Mouse (Mus musculus) forebrain, embryonic 12.5 days (tissue): Measurements from ENCODE around the gene Olfr1423. TPM values are rescaled to one million over a fixed set of nuclear protein-coding genes. Genes with fewer than 3 reads are reported as not detected.

Source experiments
- ATAC-seq: fragments of 200-750 bp; cut with Nextera tagmentation; 2 replicates; pipeline ENCODE4 v1.8.0; 2017; ENCODE audit warnings: moderate TSS enrichment; ENCODE audit not compliant: low FRiP score
- H3K27ac ChIP-seq: fragments of 300-500 bp; sonication (generic); 2 replicates; pipeline ENCODE4 v1.5.1; 2016; ENCODE audit warnings: mild to moderate bottlenecking
- H3K27me3 ChIP-seq: fragments of 300-500 bp; sonication (generic); 2 replicates; pipeline ENCODE4 v1.6.1; 2016; ENCODE audit warnings: mild to moderate bottlenecking
- H3K36me3 ChIP-seq: fragments of 300-500 bp; sonication (generic); replicated peaks from 2 replicates; pipeline ENCODE4 v1.6.1; 2016; ENCODE audit warnings: mild to moderate bottlenecking
- H3K4me1 ChIP-seq: fragments of 300-500 bp; sonication (generic); 2 replicates; pipeline ENCODE4 v1.6.1; 2016
- H3K4me2 ChIP-seq: fragments of 300-500 bp; sonication (generic); 2 replicates; pipeline ENCODE4 v1.6.1; 2016; ENCODE audit warnings: mild to moderate bottlenecking, moderate library complexity
- H3K4me3 ChIP-seq: fragments of 300-500 bp; sonication (generic); replicated peaks from 2 replicates; pipeline ENCODE4 v1.5.1; 2016; ENCODE audit warnings: mild to moderate bottlenecking
- H3K9ac ChIP-seq: fragments of 300-500 bp; sonication (generic); 2 replicates; pipeline ENCODE4 v1.6.1; 2016; ENCODE audit warnings: mild to moderate bottlenecking
- H3K9me3 ChIP-seq: fragments of 300-500 bp; sonication (generic); 2 replicates; pipeline ENCODE4 v1.6.1; 2016
- WGBS: fragments of 180-500 bp; shearing (Covaris S2); methylation state at CpG from one replicate; pipeline ENCODE4 v1.1.7; 2016; 5-methylcytosine and 5-hydroxymethylcytosine counted together
- polyA plus RNA-seq: library from polyadenylated mRNA; unstranded; fragments of >200 nt; fragmentation: Nextera tagmentation; extraction: Ambion mirVana; gene quantifications from 2 replicates; pipeline ENCODE4 v1.2.1, GENCODE M21; 2016

Gene Olfr1423
- polyA plus RNA-seq, 1 experiment from 2014 or later = 0.04 TPM

DNA sequence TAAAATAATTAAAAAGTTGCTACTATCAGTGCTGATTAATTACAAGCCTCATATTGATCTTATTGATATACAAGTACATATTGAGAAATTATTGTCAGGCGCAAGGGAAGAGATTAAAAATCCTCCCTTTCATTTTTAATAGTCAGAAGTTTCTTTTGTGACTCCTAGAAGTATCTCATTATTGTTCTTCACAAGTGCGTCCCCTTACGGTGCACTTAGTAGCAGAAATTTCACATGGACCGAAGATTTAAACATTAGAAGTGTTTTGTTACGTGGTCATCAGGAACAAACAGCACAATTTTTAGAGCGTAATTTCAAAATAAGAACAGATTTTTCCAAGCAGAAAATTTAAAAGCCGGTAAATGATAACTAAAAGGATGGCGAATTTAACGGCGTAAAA is 28.5 kb downstream of the Olfr1423 start:
- no peak for ATAC-seq
- H3K9ac ChIP-seq = peak overlapping the region; percentile 46

DNA sequence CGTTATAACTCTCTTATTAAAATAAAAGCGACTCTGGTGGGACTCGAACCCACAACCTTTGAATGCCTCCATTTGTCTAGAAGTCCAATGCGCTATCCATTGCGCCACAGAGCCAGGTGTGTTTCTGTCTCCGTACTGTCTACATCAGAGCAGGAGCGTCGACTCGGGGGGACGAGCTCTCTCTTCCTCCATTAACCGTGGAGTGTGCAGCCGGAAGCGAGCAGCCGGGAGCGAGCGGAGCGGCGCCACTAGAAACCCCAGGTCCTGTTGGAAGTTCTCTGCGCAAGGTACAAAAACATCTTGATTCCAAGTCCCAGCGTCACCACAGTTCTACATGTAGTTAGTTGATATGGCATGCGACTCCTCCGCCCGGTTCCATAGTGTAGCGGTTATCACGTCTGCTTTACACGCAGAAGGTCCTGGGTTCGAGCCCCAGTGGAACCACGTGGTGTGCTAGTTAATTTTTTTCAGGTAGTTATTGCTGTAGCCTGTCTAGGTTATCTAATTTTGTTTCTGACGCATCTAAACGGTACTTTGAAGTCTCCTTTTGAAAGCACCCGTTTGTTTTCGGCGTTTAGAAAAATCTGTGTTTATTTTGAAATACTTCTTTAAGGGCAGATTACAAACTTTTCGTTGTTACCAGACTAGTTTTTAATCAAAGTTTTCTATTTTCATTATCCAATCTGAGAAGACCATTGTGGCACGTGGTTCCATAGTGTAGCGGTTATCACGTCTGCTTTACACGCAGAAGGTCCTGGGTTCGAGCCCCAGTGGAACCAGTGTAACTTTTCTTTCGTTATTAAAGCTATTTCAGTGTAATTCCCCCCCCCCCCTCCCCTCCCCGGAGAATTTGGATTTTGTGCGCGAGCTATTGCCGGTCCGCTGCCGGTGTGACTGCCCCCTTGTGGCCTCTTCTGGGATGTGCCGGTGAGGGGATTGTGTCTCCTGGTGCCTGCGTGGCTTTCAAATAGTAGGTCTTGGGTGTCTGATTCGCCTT is 29.3 kb downstream of the Olfr1423 start:
- peak overlapping the region; percentile 65 for H3K4me3 ChIP-seq
- no peaks in the 10 kb centered on the region for H3K27me3 ChIP-seq
- ATAC-seq = peak; percentile 85
- under 1% methylated on average over 49 of the region's 49 CpGs for WGBS
- peak overlapping the region; percentile 8; the same call in 1 of the 2 replicates for H3K9ac ChIP-seq
- H3K4me2 ChIP-seq = peak overlapping the region; percentile 63
- H3K4me1 ChIP-seq = peaks cover 11% of the 10 kb centered on the region
- H3K27ac ChIP-seq = peak overlapping the region; percentile 69
- H3K36me3 ChIP-seq = no peaks in the 10 kb centered on the region
- no peaks in the 10 kb centered on the region for H3K9me3 ChIP-seq

More for the DNA sequence above, 28.5 kb downstream of the Olfr1423 start:
- H3K36me3 ChIP-seq = no peaks in the 10 kb centered on the region
- WGBS = under 1% methylated on average over 10 of the region's 10 CpGs
- H3K4me3 ChIP-seq = peak overlapping the region; percentile 65
- H3K27ac ChIP-seq = no peak overlapping the region
- no peaks in the 10 kb centered on the region for H3K27me3 ChIP-seq
- peaks cover 3% of the 10 kb centered on the region for H3K4me1 ChIP-seq
- H3K4me2 ChIP-seq = peak overlapping the region; percentile 63
- no peaks in the 10 kb centered on the region for H3K9me3 ChIP-seq

DNA sequence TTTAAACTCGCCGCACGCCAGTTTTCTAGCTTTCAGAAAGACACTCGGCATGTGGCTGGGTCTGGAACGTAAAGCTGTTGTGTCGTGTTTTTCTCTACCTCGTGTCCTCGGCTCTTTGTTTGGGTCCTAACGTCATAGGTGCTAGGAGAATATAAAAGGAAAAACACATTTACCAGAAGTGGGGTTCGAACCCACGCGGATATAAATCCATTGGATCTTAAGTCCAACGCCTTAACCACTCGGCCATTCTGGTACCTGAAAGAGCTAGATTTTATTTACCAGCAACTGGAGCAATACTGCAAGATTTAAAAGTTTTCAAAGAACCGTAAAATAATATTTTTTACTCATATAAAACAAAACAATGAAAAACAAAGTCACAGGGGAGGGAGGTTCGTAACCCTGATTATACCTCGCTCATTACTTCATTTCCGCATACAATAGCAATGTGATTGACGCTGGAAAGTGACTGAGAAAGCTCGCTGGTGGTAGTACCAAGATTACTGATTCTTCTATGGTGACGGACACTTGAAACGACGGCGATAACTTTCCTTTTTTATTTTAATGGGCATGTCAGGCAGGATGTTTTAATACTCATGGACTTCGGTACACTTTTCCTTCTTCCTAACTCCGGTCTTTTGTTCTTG is 30.1 kb downstream of the Olfr1423 start:
- Histone ChIP-seq H3K4me2 (peak overlapping the region; percentile 63), H3K9me3 (no peaks in the 10 kb centered on the region), H3K36me3 (no peaks in the 10 kb centered on the region), H3K9ac (peak overlapping the region; percentile 72), H3K4me3 (peak overlapping the region; percentile 65), H3K27me3 (no peaks in the 10 kb centered on the region), H3K27ac (peak overlapping the region; percentile 91), H3K4me1 (peaks cover 16% of the 10 kb centered on the region)
- WGBS = under 1% methylated on average over 26 of the region's 26 CpGs
- peak; percentile 63 for ATAC-seq

DNA sequence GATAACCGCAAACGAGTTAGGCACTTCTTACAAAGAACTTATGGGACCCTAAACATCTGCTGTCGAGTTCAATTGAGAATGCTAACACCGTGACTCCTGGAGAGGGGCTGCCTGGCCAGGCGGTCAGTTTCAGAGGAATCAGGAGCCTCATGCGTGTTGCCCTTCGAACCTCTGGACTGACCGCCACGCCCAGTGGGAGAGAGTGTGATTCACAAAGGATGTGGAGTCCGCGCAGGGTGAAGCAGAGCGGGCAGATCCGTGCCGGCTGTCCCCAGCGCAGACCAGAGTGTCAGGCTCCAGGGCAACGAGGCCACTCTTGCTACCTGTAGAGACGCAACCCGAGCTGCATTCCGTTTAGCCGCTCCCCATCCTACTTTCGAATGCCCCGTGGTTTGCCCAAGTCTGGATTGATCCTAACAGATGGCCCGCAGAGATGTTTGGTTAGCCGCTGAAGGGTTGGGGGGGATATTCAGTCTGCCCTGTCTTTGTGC is 30.8 kb downstream of the Olfr1423 start:
- peak; percentile 22; the same call in 1 of the 2 replicates for ATAC-seq
- H3K36me3 ChIP-seq = no peaks in the 10 kb centered on the region
- peaks cover 16% of the 10 kb centered on the region for H3K4me1 ChIP-seq
- H3K4me2 ChIP-seq = peak overlapping the region; percentile 63
- H3K27me3 ChIP-seq = no peaks in the 10 kb centered on the region
- H3K27ac ChIP-seq = peak overlapping the region; percentile 91
- no peaks in the 10 kb centered on the region for H3K9me3 ChIP-seq
- peak overlapping the region; percentile 65 for H3K4me3 ChIP-seq
- under 1% methylated on average over 24 of the region's 24 CpGs for WGBS
- H3K9ac ChIP-seq = peak overlapping the region; percentile 72

DNA sequence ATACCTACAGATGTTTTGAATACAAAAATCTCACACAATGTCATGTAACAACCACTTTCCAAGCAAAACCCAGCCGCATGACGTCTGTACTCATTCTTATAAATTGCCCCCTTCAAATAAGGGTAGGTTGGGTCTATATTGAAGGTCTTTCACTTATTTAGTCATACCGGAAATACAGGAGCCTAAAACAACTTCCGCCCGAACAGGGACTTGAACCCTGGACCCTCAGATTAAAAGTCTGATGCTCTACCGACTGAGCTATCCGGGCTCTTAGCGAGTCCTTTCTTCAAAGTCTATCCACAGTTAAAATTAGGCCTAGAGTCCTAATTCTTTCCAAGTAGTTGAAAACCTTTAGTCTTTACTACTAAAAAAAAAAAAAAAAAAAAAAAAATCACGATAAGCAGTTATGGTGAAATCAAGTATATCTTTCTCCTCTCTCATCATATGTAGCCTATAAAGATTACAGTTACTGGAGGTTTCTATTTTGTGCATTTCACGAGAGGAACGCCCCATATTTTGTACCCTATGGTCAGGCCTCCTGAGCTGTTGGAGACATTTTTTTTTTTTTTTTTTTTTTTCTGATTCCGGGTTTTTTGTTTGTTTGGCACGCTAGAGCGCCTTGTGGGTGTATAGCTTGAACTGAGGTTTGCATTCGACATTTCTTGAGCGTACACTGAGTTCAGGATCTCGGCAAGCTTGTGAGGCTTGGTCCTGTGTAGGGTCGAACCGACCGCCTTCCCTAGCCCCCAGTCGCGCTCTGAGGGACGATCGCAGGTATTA is 31.4 kb downstream of the Olfr1423 start:
- Histone ChIP-seq H3K9ac (peak overlapping the region; percentile 72), H3K36me3 (no peaks in the 10 kb centered on the region), H3K27ac (peak overlapping the region; percentile 91), H3K4me2 (peak overlapping the region; percentile 63), H3K9me3 (no peaks in the 10 kb centered on the region), H3K27me3 (no peaks in the 10 kb centered on the region), H3K4me3 (peak overlapping the region; percentile 65), H3K4me1 (peaks cover 19% of the 10 kb centered on the region)
- under 1% methylated on average over 24 of the region's 24 CpGs for WGBS
- ATAC-seq = no peak

DNA sequence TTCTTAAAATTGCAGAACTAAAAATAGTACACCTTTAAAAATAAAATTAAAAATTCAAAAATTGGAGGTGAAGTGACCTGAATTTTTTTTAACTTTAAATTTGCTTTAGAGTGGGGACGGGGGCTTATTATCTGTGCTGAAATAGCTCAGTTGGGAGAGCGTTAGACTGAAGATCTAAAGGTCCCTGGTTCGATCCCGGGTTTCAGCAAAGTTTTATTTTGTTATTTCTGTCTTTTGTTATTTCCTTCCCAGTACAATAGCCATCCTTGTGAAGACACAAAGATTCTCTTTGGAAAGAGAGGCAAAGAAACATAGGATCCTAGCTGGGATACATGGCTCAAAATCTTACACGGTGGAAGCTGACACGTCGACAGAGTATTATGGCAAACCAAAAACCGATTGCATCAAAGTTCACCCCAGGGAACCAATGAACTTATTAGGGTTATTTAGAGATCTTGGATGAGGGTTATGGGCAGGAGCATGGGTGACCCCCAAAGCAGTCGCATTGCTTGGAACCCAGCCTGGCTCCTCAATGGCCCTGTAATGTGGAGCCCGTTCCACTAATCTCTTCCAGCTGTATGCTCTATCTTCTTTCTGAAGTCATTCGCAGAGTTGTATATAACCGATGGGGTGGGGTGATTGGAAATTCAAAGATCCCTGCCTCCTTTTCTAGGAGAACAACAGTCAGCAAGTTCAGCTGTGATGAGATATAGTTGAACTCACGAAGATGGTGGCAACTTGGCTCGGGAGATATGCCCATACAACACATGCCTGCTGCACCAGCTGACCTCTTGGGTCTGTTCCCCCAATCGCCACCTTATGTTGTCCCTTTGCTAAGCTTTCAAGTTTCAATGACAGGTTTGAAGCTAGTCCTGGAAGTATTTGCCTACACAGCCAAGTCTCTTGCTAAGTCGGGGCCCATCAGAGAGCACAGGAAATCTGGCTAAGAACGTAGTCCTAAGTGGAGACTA is 32.4 kb downstream of the Olfr1423 start:
- Histone ChIP-seq H3K36me3 (no peaks in the 10 kb centered on the region), H3K4me1 (peaks cover 23% of the 10 kb centered on the region), H3K9me3 (no peaks in the 10 kb centered on the region), H3K9ac (no peak overlapping the region), H3K4me3 (no peak overlapping the region), H3K27ac (no peak overlapping the region), H3K27me3 (no peaks in the 10 kb centered on the region), H3K4me2 (peak overlapping the region; percentile 15; the same call in 1 of the 2 replicates)
- ATAC-seq = no peak
- 19% methylated on average over 17 of the region's 17 CpGs for WGBS

DNA sequence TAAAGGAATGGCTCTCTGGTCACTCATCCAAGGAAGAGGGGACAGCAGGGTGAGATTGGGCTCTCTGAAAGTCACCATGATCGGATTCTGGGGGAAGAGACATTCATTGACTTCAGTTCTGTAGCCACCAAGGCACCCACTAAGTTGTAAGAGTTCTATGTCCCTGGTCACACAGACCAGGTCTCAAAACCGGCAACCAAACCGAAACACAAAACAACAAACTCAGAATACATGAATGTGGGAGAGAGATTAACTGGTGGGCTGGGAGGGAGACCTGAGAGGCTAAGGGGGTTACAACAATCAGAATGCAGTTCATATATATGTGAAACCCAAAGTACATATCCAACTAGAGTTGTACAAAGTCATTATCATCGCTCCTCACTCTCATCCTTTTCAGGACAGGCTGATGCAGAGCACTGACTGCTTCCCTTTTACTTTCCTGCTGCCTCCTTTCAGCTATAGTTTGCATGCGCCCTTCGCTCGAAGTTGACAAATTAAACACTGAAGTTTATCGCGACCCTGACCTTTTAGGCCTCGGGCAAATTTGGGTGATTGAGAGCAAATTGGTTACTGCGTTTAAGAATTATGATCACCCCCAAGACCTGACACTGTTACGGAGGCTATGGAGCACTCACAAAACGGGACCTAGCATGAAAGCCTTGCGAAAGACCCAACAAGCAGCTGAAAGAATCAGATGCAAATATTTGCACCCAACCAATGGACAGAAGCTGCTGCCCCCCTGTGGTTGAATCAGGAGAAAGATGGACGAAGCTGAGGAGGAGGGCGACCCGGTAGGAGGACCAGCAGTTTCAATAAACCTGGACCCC is 33.8 kb downstream of the Olfr1423 start:
- Histone ChIP-seq H3K27ac (no peak overlapping the region), H3K27me3 (no peaks in the 10 kb centered on the region), H3K4me2 (peak overlapping the region; percentile 54), H3K4me1 (peaks cover 23% of the 10 kb centered on the region), H3K4me3 (peak overlapping the region; percentile 60), H3K9ac (no peak overlapping the region), H3K9me3 (no peaks in the 10 kb centered on the region), H3K36me3 (no peaks in the 10 kb centered on the region)
- 8% methylated on average over 17 of the region's 17 CpGs for WGBS
- no peak for ATAC-seq

DNA sequence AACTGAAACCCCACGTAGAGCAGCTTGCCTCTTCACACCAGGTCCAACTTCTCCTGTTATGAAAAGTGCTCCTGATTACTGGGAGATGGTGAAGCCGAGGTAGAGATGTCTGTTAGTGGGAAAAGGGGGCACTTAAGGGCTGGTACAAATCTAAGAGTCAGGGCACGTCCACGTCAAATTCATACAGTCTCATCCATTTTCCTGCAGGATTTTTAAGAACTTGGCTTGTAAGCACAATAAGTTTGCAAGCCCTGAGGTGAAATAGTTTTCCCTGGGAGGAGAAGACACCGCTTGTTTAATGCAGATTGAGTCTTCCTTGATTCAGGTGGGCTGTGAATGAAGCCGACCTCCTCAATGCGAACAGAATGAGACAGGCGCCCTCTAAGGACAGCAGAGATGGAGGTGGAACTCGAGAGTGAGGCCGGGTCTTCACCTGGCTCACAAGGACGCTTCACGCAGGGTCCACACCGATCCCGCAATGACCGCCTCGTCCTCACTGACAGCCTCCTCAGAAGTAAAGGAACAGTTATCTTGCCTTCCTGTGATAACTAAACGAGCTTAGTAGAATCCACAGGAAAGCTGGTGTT is 34.7 kb downstream of the Olfr1423 start:
- Histone ChIP-seq H3K4me2 (peak overlapping the region; percentile 54), H3K4me3 (peak overlapping the region; percentile 60), H3K36me3 (no peaks in the 10 kb centered on the region), H3K27ac (0 out of 2 replicates have a peak overlapping the region, but pooled peaks have one; percentile 1), H3K9ac (peak overlapping the region; percentile 53), H3K27me3 (no peaks in the 10 kb centered on the region), H3K9me3 (no peaks in the 10 kb centered on the region), H3K4me1 (peaks cover 23% of the 10 kb centered on the region)
- WGBS = 3% methylated on average over 17 of the region's 17 CpGs
- no peak for ATAC-seq

DNA sequence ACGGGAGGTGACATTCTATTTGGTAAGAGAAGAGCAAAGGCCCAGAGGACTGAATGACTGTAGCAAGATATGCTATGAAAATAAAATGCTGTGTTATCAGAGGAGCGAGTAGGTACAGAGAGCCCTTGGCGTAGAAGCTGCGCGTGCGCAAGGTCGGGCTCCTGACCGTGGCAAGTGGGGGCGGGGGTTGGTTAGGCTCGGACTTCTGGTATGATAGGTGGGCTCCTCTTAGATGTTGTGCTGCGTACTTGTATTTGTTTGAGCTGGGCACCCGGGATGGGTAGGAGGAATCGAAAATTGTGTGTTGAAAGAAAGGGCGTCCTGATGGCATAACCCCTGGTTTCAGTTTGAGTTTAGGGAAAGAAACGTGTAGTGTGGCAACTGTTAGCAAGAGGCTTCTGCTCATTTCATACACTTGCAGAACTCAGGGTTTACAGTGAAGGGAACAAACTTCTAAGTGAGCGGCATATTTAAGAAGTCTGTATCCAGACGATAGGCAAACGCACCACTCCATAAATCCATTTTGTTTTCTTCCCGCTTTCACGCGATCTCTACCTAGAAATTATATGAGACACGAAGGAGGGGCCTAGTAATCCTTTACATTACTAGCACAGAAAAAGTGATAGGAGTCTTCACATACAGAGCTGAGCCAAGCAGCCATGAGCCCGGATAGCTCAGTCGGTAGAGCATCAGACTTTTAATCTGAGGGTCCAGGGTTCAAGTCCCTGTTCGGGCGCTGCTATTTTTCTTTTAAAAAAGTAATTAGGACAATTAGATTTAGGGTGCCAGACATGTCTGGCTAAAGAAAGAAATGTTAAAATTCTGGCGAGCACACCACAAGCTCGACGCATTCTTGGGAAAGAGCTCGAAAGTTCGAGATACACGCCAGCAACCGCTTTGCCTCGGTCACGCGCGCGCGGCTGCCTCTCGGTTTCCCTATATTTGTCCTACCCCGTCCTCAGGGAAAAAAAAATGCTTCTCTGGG is 35.4 kb downstream of the Olfr1423 start:
- under 1% methylated on average over 41 of the region's 41 CpGs for WGBS
- Histone ChIP-seq H3K4me3 (peak overlapping the region; percentile 60), H3K36me3 (no peaks in the 10 kb centered on the region), H3K27me3 (no peaks in the 10 kb centered on the region), H3K9ac (peak overlapping the region; percentile 54), H3K4me1 (peaks cover 23% of the 10 kb centered on the region), H3K9me3 (no peaks in the 10 kb centered on the region), H3K4me2 (peak overlapping the region; percentile 54), H3K27ac (peak overlapping the region; percentile 71)
- ATAC-seq = peak; percentile 82
